Mouse (Mus musculus) C2C12 (cell line): ENCODE data around the gene Tesk2. TPM values are rescaled to one million over a fixed set of nuclear protein-coding genes. Genes with fewer than 3 reads are reported as not detected.
A peak's percentile ranks its signal among the peaks of the same experiment; 100 is the strongest.
"Not testable (repeated sequence)": the region's sequence is repeated elsewhere in the genome, so short reads cannot be mapped to it uniquely, and the experiment has no call there.

Source experiments
- H3K27me3 ChIP-seq: one replicate; pipeline ENCODE4 v1.6.1; 2011; ENCODE audit not compliant: control insufficient read depth, insufficient read depth, insufficient read length
- H3K36me3 ChIP-seq: one replicate; pipeline ENCODE4 v1.6.1; 2011; ENCODE audit not compliant: control insufficient read depth, insufficient read depth
- H3K4me3 ChIP-seq: one replicate; pipeline ENCODE4 v1.5.1; 2011; ENCODE audit warnings: mild to moderate bottlenecking, control low read depth; ENCODE audit not compliant: poor library complexity, insufficient read depth, severe bottlenecking
- H3K79me2 ChIP-seq: one replicate; pipeline ENCODE4 v1.6.1; 2011; ENCODE audit not compliant: control insufficient read depth, insufficient read depth
- H3K79me3 ChIP-seq: one replicate; pipeline ENCODE4 v1.6.1; 2011; ENCODE audit warnings: low read depth, control low read depth
- H3ac ChIP-seq: one replicate; pipeline ENCODE3; 2011; ENCODE audit warnings: low read depth; ENCODE audit not compliant: control insufficient read depth, insufficient read length
- CEBPB ChIP-seq: IDR thresholded peaks from one replicate; pipeline ENCODE4 v1.6.1; 2011; ENCODE audit warnings: low read depth, mild to moderate bottlenecking, control low read depth, moderate library complexity
- CTCF ChIP-seq: IDR thresholded peaks from one replicate; pipeline ENCODE4 v1.5.1; 2011; ENCODE audit not compliant: control insufficient read depth, insufficient read depth, insufficient read length
- FOSL1 ChIP-seq: IDR thresholded peaks from one replicate; pipeline ENCODE4 v1.8.0; 2011; ENCODE audit warnings: mild to moderate bottlenecking, low read length; ENCODE audit not compliant: poor library complexity, insufficient read depth, severe bottlenecking
- MAX ChIP-seq: IDR thresholded peaks from one replicate; pipeline ENCODE4 v1.6.1; 2011; ENCODE audit warnings: mild to moderate bottlenecking, control low read depth
- MYOD1 ChIP-seq: IDR thresholded peaks from one replicate; pipeline ENCODE4 v1.6.1; 2011; ENCODE audit warnings: low read depth; ENCODE audit not compliant: control insufficient read depth, insufficient read length
- MYOG ChIP-seq: IDR thresholded peaks from one replicate; pipeline ENCODE4 v1.6.1; 2011; ENCODE audit not compliant: control insufficient read depth, insufficient read length; ENCODE audit errors: extremely low read depth
- USF1 ChIP-seq: IDR thresholded peaks from one replicate; pipeline ENCODE4 v1.6.1; 2011; ENCODE audit warnings: low read depth, mild to moderate bottlenecking, control low read depth, moderate library complexity
- long read RNA-seq, 2 experiments: library from polyadenylated mRNA; unstranded; transcript quantifications; one replicate each; pipeline ENCODE4 v2.0.0; 2019 to 2020
- polyA plus RNA-seq: library from polyadenylated mRNA; unstranded; fragments of >200 nt; fragmentation: generic; extraction: Trizol; gene quantifications from one replicate; pipeline ENCODE4 v1.2.1, GENCODE M21; 2012; ENCODE audit warnings: missing spikeins

The Tesk2 gene
- 12.0 TPM for polyA plus RNA-seq
- long read RNA-seq, experiment 1, transcript Tesk2-201 (11 exons, 3,033 nt), result major isoform, 10 of 15 reads
- long read RNA-seq, experiment 1, partial matches to known transcripts, result 0 of 15 reads
- long read RNA-seq, experiment 1, other reads (novel, unspliced or antisense), result 5 of 15 reads
- long read RNA-seq, experiment 2, transcript Tesk2-201 (11 exons, 3,033 nt), result major isoform, 119 of 154 reads
- long read RNA-seq, experiment 2, partial matches to known transcripts, result 3 of 154 reads
- long read RNA-seq, experiment 2, other reads (novel, unspliced or antisense), result 32 of 154 reads

DNA sequence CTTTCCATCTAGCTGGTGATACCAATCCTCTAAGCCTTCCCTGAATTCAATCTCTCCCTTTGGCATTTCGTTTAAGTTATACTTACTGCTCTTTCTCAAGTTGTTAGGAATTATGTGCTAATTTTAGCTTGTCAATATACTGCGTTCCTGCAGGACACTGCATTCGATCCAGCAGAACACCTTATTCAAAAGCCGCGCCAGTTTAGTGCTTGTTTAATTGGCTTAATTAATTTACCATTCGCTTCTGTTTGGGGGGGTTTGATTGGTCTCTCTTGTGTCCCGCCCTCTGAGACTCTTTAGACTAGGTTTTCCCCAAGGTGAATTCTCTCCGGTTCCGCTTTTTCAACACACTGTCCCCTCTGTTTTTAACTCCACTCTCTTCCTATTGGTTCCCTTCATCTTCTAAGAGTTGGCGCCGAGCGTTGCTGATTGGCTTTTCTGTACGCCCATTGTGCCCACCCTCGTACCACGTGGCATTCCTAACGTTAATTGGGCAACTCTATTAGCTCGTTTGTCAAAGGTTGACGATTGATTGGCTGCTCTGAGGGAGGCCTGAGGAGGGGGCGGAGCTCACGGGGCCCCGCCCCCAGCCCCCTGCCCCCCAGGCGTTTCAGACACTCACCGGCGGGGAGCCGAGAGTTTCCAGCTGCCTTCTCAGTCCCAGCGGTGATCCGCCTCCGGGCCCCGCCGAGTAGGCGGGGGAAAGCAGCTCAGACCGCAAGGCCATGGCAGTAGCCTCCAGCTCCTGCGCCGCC lies at the start of gene Tesk2:
Gene Tesk2, plus strand, starts transcription at position 606 of the 755 bp plus-strand sequence.
- Histone ChIP-seq H3ac (peak within 1 kb of the TSS; percentile 95), H3K36me3 (peaks cover 12% of the 10 kb centered on the region), H3K4me3 (peak within 1 kb of the TSS; percentile 61), H3K27me3 (no peaks in the 10 kb centered on the region), H3K79me3 (peaks cover 35% of the 10 kb centered on the region), H3K79me2 (peaks cover 46% of the 10 kb centered on the region)
- peak; percentile 63 for TF ChIP-seq MAX
- TF ChIP-seq FOSL1, result no peak
- TF ChIP-seq USF1, result peak; percentile 95
- no peak for TF ChIP-seq CTCF

DNA sequence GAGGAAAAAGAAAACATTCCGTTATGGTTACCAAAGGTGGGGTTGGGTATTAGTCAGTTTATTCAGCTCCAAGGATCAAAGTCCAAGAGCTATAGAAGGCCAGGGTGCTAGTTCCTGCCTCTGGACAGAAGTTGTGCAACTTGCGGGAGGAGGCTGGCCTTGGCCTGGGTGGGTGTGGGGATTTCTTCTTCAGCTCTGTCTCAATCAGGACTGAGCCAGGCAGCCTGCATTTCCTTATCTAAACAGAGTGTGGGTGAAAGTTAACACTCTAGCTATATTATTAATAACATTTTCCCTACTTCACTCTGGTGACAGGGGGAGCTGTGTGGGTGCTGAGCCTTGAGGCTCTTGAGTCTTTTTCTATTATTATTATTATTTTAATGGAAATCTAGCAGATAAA lies 48.0 kb upstream of the Tesk2 start:
- Histone ChIP-seq H3K27me3 (no peaks in the 10 kb centered on the region), H3K79me2 (no peaks in the 10 kb centered on the region), H3K79me3 (no peaks in the 10 kb centered on the region), H3K4me3 (no peak overlapping the region), H3K36me3 (no peaks in the 10 kb centered on the region), H3ac (no peak overlapping the region)
- TF ChIP-seq USF1, result no peak
- no peak for TF ChIP-seq MYOD1
- TF ChIP-seq FOSL1, result no peak
- TF ChIP-seq MYOG, result no peak
- no peak for TF ChIP-seq MAX
- TF ChIP-seq CEBPB, result peak; percentile 70

DNA sequence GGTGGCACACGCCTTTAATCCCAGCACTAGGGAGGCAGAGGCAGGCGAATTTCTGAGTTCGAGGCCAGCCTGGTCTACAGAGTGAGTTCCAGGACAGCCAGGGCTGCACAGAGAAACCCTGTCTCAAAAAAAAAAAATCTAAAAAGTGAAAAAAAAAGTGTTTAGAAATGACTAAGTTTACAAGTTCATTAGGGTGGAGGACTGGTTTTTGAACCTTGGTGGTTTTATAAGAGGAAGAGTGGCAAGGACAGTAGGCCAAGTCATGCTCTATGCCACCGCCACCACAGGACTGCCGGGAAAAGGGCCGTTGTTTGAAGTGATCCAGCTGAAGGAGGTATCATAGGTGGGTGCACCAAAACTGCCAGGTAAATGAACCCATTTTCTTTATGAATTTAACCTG lies 46.0 kb upstream of the Tesk2 start:
- not testable (repeated sequence) for H3K79me2 ChIP-seq, H3K36me3 ChIP-seq, H3K79me3 ChIP-seq, H3K27me3 ChIP-seq, H3ac ChIP-seq, H3K4me3 ChIP-seq

DNA sequence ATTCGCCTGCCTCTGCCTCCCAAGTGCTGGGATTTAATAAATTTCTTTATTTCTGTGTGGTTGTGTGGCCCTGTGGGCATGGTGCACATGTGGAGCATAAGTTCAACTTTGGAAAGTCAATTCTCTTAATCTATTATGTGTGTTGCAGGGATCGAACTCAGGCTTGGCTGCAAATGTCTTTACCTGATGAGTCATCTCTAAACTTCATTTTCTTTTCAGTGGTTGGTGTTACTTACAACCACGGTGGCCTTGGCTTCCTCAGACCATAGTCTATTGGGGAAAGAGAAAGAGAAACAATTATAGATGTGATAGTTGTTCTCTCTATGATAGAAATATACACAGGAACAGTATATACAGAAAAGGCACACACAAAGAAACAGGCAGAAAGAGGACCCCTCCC lies 44.7 kb upstream of the Tesk2 start:
- Histone ChIP-seq H3K4me3 (no peak overlapping the region), H3K36me3 (no peaks in the 10 kb centered on the region), H3K27me3 (no peaks in the 10 kb centered on the region), H3ac (no peak overlapping the region), H3K79me2 (no peaks in the 10 kb centered on the region), H3K79me3 (no peaks in the 10 kb centered on the region)
- TF ChIP-seq MAX (no peak), MYOG (no peak), MYOD1 (no peak), FOSL1 (no peak), CTCF (no peak), CEBPB (no peak), USF1 (no peak)

DNA sequence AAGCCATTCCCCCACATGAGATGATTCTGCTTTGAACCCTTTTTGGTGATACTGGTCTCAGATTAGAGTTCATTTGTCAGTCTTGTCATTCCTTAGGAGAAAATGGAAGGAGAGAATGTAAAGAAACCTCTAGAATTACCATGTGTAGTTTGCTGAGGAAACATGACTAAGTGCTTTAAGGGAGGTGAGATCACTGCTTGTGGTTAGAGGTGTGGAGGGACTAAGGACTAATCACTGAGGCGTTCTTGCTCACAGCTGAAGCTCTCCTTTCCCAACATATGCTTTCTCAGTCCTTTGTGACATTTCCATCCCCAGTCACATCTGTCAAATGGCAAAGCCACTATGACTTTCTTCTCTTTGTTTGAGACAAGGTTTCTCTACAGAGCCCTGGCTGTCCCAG lies 42.9 kb upstream of the Tesk2 start:
- Histone ChIP-seq H3ac (no peak overlapping the region), H3K4me3 (no peak overlapping the region), H3K79me3 (no peaks in the 10 kb centered on the region), H3K27me3 (no peaks in the 10 kb centered on the region), H3K79me2 (no peaks in the 10 kb centered on the region), H3K36me3 (no peaks in the 10 kb centered on the region)
- TF ChIP-seq FOSL1 (no peak), MYOD1 (no peak), USF1 (no peak), MYOG (no peak), CTCF (no peak), CEBPB (no peak)

DNA sequence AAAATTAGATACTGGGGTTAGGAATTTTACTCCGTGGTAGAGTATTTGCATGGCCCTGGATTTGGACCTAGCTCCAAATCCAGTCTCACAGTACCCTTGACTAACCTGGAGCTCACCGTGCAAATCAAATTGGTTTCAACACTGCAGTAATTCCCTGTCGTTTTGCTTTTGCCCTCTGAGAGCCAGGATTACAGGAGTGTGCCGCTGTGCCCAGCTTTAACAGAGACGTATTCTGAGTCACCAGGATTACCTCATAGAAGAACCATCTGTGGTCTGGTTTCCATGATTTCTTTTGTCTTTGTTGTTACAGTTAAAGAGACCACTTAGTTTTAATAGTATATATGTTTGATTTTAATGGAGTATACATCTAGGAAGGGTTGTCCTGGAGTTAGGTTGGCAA lies 41.6 kb upstream of the Tesk2 start:
- no peaks in the 10 kb centered on the region for H3K27me3 ChIP-seq
- no peaks in the 10 kb centered on the region for H3K36me3 ChIP-seq
- no peak overlapping the region for H3K4me3 ChIP-seq
- TF ChIP-seq MYOG, result no peak
- no peaks in the 10 kb centered on the region for H3K79me3 ChIP-seq
- H3ac ChIP-seq, result no peak overlapping the region
- H3K79me2 ChIP-seq, result no peaks in the 10 kb centered on the region

DNA sequence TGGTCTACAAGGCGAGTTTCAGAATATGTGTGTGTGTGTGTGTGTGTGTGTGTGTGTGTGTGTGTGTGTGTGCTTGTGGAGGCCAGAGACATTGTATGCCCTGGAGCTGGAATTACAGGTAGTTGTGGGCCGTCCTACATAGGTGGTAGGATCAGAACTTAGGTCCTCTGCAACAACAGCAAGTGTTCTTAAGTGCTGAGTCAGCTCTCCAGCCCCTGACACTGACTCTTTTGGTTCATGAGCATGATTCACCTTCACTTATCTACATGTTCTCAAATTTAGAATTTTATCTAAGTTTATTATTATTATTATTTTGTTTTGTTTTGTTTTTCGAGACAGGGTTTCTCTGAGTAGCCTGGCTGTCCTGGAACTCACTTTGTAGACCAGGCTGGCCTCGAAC lies 40.2 kb upstream of the Tesk2 start:
- H3K79me2 ChIP-seq, H3K36me3 ChIP-seq, H3ac ChIP-seq, H3K27me3 ChIP-seq, H3K4me3 ChIP-seq, H3K79me3 ChIP-seq: not testable (repeated sequence)
